Mouse (Mus musculus) adrenal gland, postnatal 36 days (tissue): ENCODE data around the gene Crcp. TPM values are rescaled to one million over a fixed set of nuclear protein-coding genes. Genes with fewer than 3 reads are reported as not detected.
"Not testable (repeated sequence)": the region's sequence is repeated elsewhere in the genome, so short reads cannot be mapped to it uniquely, and the experiment has no call there.

Source experiments
- DNase-seq, 2 experiments: peaks; one replicate each; pipeline ENCODE4 v3.0.0; 2021; ENCODE audit warnings: mixed read lengths in 1 of 2
- total RNA-seq, 2 experiments: library from RNA; stranded (reverse); gene quantifications; 2 replicates each; pipeline ENCODE4 v1.2.3; 2021

Gene Crcp
- total RNA-seq, 2 experiments from 2014 or later = 27.2 to 39.6 TPM

DNA sequence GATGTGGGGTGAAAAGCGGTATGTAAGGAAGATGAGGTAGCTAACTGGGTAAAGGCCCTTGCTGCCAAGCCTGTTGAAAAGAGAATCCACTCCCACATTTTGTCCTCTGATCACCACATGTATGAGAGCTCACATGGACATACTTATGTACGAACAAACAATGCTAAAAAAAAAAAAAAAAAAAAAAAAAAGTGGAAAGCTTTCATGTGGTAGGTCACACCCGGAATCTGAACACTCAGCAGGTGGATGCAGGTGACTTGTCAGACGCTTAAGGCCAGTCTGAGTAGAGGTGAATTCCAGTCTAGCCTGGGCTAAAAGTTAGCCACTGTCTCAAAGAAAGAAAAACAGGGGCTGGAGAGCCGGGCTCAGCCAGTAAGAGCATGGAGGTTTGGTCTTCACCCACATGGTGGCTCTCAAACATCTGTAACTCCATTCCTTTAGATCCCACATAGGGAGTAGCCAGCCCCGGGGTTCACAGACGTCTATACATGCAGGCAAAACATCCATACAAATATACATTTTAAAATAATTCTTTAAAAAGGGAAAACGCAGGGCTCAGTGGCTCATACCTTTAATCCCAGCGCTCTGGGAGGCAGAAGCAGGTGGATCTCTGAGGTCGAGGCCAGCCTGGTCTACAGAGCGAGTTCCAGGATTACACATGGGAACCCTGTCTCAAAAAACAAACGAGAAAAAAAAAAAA, 5.9 kb upstream of the Crcp start:
- DNase-seq = no peak

DNA sequence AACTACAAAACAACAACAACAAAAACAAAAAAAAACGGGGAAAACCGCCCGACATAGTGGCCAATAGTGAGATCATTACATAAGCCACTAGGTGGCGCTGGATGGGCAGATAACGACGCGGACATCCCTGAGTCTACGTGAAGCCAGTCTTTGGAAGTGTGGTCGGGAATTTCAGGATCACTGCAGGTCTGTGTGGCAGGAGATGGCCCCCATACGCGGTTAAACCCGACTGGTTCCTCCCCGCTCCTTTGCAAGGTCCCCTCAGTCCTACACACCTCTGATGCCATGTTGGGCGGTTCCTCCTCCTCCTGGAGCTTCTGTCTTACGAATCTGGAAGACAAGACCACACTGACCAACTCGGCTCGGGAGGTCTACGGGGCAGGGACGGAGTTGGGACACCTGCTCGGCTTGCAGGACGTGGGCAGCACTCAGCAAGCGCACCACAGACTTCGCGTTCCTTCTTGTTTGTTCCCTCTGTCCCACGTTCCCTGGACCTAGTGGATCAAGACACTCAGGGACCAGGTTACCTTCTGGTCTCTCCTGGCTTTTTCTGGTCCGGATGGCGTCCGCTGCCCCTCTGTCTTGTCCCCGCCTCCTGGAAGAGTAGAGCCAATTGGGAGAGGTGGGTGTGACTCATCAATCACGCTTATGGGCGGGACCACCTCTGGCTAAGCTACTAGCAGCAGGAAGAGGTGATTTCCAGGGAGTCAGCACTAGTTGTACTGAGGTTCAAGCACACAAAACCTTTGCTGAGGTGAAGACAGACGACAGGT, 5.1 kb upstream of the Crcp start:
- peak; percentile 91 to 93 for DNase-seq

DNA sequence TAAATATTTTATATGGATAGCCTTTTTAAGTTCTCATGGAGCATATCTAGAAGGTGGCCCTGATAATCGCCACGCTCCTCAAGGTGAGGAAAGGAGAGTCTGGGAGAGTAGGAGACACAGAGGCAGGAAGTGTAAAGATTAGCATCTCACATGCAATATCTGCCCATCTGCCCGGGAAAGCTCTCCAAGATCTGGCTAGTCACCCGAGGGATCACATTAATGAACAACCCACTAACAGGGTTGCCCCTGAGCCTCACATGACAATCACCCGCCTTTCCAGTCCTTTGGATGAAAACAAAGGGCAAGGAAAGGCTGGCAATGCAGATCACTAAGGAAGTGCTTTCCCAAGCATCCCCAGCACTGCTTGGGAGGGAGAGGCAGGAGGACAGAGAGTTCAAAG, 2.0 kb upstream of the Crcp start:
- no peak for DNase-seq

GRCm38 (mm10) chr5:130027696-130028095, 1.4 kb upstream of the Crcp start:
- DNase-seq = peak; percentile 56 to 62

DNA sequence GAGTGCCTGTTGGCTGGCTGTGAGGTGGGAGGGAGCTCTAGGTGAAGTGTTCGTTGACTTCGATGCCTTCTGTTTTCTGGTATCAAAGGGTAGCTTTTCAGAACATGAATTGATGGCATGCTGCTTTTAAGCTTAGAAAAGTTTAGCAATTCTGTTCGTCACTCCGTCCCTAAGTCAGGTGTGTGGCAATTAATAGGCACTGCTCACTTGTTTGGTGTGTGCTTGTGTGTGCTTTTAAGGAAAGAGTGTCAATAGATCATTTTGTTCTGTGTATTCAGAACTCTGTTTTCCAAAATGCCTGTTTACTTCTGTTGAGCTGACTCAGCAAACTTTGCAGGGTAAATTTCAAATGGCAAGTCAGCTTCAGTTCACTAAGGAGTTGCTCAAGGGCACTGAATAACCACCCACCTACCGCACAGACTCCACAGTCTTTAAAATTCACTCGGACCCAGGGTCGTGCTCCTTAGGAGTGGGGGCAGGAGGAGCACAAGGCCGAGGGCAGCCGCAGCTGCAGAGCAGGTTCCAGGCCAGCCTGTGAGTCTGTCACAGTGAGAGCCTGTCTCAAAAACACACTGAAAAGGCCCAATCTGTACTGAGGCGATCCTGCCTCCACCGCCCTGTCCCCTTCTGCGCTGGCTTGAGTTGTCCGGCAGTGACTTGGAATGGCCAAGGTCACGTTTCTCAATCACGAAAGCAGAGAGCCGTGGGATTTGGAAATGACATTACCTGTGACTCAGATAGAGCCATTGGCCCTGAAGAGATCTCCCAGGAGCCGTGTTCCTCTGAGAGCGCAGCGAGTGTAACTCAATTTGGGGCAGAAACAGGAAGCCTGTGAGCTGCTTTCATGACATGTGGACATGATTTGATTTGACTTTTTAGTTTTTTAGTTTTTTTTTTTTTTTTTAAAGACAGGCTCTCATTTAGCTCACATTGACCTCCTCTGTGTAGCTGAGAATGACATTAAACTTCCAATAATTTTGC, 2.6 kb downstream of the Crcp start:
- peak; percentile 66 to 76 for DNase-seq

DNA sequence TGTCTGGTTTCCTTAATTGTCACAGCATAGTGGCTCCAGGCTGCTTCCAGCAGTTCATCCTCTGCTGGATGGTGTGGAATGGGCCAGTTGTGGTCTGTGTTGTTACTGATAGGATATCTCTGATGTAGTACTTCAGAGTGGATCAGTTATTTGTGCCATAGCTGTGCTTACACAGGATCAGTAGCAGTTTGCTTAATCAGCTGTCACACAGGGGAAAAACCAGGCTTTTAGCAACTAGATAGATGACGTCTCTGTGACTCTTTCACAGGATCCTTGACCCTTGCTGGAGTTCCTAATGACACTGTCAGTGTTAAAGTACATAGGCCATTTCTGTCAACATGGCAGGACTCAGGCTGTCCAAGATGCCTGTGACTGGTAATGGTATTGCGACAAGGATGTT, 4.8 kb downstream of the Crcp start:
- no peak for DNase-seq

DNA sequence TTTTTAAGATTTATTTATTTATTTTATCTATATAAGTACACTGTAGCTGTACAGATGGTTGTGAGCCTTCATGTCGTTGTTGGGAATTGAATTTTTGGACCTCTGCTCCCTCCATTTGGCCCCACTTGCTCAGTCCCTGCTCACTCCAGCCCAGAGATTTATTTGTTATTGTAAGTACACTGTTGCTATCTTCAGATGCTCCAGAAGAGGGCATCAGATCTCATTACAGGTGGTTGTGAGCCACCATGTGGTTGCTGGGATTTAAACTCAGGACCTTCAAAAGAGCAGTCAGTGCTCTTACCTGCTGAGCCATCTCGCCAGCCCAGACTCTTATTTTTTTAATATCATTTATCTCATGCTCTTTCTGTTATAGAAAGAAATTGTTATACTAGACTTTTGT, 7.2 kb downstream of the Crcp start:
- not testable (repeated sequence) for DNase-seq

DNA sequence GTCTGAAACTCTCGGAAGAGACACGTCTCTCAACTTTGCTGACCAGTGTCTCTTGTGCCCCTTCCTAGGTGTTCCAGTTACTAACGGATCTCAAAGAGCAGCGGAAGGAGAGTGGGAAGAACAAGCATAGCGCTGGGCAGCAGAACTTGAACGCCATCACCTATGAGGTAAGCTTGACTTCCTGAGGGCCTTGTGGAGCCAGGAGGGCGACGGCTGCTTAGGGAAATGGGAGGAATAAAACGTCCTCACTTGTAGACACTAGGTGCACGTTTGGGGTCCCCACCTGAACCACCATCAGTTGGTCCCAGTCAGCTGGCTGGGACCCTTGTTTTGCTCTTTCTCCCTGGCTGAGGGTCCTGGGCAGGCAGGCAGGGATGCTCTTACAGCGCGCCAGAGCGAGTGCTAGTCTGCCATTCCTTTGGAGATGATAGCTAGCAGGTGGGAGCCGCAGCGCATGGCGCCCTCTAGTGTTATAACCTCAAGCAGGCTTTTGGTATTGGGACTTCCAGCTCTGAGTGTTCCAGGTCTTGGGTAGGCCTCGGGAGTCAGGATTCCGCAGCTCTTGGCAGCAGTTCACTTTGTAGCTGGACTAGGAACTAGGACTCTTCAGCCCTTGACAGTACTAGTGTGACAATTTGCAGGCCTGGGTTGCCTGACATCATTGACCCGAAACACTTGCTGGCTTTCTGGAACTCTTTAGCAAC, 8.8 kb downstream of the Crcp start:
- DNase-seq = peak; percentile 77 to 82

DNA sequence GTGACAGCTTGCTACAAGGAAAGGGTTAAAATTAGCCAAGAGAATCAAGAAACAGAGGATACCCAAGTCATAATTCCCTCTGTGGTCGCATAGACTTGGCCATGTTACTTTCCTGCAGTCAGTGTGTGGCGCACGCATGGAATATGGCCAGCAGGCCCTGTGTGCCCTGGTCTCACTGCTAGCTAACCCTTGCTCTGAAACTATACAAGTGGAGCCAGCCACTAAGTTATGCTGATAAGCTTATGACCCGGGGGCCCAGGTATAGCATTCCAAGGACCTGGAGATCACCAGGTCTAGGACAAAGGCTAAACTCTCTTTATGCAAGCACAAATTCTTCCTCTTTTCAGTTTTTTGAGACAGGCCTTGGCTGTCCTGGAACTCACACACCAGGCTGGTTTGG, 11.7 kb downstream of the Crcp start:
- DNase-seq = no peak

DNA sequence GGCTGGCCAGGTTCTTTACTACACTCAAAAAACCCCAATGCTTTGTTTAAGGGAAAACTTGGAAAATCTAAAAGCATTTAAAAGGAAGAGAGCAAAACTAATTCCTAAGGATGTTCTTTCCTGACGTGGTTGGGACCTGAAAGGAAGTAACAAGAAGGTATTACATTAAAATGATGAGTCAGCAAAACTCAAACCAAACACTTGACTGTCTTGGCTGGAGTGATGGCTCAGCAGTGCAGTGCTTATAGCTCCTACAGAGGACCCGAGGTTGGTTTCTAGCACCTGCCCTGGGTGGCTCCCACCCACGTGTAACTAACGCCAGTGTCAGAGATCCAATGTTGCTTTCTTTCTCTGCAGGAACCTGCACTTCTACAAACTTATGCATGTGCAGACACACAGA, 12.2 kb downstream of the Crcp start:
- DNase-seq = no peak

DNA sequence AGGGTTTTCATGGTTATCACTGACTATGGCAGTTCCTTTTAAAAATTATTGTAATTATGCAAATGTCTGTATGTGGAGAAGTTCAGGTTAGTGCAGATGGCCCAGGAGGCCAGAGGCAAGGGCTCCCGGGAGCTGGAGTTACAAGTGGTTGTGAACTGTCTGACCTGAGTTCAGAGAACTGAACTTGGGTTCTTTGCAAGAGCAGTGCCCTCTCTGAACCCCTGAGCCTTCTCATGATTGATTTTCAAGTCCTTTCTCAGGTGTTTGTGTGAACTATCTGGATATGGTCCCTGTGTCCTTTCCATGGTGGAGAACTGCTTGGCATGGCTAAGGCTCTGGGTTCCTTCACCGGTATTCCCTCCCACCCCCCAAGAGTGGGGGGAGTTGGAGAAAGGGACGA, 14.7 kb downstream of the Crcp start:
- DNase-seq = no peak

DNA sequence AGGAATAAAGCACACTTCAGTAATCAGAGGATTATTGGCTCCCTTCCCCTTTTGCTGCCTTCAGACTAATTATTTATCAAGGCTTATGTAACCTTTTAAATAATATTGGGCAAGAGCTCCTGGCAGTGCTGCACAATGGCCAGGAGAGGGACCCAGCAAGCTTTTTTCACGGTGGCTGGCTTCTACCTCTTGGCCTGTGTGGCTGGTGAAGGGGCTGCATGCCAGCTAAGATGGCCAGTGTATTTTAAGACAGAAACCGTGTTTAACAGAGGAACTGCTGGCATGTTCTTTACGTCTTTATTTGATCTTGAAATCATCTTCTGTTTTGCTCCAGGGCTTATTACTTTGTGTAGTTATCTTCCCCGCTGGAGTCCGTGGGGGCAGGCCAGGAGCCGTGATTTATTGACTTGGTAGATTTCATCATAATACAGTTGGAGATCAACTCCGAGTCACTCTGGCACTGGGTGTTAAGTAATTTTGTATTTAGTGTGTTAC, 15.2 kb downstream of the Crcp start:
- DNase-seq = peak; percentile 63 to 70

DNA sequence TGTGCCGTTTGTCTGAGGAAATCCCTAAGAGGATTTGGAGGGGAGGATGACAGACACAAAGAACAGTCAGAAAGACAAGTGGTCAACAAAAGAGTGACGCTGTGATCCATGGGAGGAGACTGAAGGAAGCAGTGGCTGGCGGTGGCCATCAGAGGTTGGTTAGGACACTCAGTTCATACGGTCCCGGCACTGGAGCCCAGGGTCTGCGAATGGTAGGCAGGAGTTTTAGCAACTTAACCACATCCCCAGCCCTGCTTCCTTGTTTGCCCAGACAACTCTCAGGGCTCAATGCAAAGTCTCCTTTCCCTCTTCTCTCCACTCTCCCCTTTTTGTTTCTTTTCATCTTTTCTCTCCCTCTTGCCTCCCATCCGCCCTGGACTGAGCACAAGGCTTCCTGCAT, 17.0 kb downstream of the Crcp start:
- no peak for DNase-seq

GRCm38 (mm10) chr5:130046589-130046988, 17.5 kb downstream of the Crcp start:
- DNase-seq = no peak

DNA sequence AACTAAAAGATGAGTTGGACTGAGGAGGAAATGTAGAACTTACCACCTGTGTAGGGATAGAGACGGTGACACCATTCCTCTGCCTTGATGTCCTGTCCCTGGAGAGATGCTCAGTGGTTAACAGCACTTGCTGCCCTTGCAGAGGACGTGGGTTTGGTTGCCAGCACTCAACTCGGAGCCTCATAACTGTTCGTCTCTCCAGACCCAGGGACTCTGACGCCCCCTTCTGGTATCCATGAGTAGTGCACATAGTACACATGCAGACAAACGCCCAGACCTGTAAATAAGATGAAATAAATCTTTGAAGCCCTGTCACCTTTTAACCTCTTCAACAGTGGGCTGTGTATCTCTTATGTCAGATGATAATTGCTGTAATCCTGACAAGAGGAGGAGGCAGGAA, 17.9 kb downstream of the Crcp start:
- no peak for DNase-seq

DNA sequence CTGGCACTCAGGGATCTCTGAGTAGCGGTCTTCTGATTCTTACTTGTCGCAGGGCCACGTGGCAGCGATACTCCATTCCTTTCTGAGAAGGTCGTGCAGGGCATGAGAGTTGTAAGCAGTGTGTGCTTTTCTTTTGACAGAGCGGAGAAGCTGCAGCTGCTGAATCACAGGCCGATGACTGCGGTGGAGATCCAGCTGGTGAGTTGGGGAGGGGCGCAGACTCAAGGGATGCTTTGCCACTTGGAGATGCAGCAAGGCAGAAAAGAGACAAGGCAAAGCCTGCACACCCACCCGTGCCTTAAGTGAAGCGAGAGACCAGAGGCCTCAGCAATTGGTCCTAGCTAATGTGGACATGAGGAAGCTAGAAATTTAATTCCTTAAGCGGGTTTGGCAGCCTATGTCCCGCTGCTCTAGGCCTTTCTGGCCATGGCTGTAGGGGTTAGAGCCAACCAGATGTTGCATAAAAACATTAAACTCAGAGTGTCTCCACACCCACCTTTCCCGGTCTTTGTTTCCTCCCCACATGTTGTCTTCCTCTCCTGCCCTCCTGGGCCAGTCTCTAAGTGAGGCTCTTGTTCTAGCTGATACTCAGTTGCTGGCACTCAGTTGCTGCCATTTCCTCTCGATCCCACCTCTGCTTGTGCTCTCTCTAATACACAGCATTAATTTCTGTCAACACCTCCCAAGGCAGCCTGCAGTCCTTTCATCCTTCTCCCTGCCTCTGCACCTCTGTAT, 19.9 kb downstream of the Crcp start:
- DNase-seq = no peak

GRCm38 (mm10) chr5:130050416-130050815, 21.3 kb downstream of the Crcp start:
- no peak for DNase-seq

GRCm38 (mm10) chr5:130051073-130051860, 22.2 kb downstream of the Crcp start:
- DNase-seq = no peak

GRCm38 (mm10) chr5:130052510-130052909, 23.4 kb downstream of the Crcp start:
- no peak for DNase-seq

DNA sequence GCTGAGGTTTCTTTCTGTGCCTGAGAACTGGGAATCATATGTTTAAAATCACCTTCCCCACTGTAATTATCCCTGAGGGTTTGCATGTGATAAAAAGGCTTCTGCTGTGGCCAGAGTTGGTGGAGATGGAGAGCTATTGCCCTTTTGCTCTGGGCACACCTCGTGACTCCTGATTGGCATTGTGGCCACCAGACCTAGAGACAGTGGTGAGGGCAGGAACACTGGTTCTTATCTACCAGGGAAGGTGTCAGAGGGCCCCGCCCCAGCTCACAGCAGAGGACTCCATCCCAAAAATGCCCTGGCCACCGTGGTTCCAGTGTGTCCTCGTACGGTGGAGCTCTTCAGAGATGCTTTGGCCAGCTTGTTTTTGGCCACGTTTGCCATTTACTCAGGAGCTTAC, 23.9 kb downstream of the Crcp start:
- no peak for DNase-seq
